Mouse (Mus musculus): Measurements from ENCODE around the gene Myrfl.

Myrfl gene

DNA sequence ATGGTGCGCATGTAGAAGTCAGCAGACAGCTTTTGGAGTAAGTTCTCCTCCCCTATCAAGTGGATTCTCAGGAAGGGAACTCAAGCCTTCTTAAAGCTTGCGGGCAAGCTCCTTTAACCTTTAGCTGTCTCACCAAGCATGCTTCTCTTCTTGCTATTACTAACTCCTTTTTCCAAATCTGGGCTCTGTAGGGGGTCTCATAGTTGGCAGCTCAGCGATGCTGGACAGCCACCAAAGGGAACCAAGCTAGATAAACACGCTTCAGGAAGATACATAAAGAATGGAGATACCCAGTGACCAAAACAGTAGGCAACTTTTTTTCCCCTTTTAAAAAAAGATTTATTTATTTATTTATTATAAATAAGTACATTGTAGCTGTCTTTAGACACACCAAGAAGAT, 136.9 kb downstream of the Myrfl start:
- DNase-seq (ENCODE audit: low read depth, low spot score): no peak

DNA sequence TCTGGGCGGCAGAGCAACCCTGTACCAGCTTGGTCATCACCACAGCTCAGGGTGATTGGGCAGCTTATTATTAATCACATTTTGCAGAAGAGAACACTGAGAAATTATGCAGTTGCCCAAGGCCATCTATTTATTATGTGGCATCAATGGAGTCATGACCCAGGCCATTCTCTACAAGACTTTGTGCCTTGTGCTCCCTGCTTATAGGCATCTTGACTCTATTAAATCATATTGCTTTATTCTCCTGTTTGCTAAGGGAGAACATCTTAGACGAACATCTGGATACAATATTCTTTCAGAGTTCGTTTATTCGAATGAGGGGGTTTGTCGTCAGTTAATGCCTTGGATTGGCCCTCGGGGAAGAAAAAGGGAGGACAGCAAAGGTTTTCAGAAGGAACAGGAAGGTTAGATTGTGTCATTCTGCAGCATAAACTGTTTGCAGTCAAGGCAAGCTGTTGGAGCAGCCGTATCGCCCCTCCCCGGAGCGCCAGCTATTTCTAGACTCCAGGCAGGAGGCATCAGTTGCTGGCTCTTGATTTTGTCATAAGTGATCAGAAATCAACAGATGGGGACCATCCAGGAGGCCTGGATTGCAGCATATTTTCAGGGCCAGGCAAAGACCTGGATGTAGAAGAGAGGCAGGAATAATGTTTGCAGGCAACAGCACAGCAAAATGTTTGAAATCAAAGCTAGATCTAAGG, 140.7 kb downstream of the Myrfl start:
- no peak for DNase-seq (ENCODE audit: low read depth, low spot score)

DNA sequence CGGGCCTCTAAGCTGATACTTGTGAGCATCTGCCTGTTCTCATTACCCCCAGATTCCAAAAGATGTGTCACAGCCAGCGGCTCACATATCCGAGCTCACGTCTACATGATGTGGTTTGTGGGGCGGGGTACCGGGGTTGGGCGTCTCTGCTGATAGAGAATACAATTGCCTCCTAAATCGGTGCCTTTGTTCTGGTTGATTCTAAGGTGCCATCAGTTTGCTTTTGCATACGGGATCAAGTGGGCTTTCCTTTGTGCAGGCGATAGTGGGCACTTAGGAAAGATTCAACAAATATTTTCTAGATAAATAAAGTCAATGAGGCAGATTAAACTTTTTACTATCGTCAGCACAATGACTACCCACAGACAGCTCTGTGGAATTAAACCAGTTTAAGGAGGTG, 141.8 kb downstream of the Myrfl start:
- DNase-seq (ENCODE audit: low read depth, low spot score): no peak

DNA sequence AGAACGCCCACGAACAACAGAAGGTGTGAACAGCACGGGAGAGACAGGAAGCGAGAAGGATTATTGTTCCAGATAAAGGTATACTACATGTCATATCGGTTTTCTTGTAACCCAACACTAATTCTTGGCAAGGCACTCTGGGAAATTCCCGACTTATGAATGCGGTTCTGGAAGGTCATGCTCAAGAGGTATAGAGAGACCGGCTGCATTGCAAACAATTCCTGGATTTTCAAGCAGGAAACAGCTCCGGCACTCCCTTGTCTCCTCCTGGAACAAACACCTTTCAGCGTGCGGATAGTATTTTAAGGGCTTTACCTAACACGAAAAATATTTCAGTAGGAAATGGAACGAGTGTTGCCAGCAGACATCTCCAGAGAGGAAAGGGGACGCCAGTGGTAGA, 145.8 kb downstream of the Myrfl start:
- no peak for DNase-seq (ENCODE audit: low read depth, low spot score)

DNA sequence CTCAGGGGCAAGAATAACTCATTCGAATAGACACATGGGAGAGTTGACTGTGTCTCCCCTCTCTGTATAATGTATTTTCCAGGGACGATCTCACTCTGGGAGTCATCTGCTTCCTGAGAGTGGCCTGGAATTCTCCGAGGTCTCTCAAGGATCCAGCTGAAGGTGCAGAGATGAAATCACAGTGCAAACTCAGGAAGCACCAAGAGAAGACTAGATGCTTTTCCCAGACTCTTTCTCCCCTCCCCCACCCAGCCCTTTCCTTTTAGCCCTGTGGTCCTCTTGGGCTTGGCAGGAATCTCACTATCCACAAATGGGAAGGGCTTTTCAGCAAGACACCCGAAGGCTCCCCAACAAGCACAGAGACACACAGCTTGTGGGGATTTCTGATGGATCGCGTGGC, 146.7 kb downstream of the Myrfl start:
- no peak for DNase-seq (ENCODE audit: low read depth, low spot score)

DNA sequence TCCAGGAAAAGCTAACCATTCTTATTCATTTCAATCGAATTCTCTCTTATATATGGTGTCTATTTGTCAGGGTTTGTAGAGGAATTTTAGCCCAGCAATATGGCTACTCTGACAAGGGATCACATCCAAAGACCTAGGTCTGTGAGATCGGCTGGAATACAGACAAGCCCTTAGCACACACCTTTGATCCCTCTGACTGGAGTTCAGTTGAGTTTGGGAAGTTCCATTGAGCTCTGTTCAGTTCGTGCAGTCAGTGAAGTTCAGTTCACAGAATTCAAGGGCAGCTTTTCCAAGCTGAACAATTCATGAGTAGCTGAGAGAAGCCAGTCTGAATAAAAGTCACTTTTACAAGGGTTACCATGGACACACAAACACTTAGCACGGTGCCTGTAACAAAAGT, 148.0 kb downstream of the Myrfl start:
- no peak for DNase-seq (ENCODE audit: low read depth, low spot score)

DNA sequence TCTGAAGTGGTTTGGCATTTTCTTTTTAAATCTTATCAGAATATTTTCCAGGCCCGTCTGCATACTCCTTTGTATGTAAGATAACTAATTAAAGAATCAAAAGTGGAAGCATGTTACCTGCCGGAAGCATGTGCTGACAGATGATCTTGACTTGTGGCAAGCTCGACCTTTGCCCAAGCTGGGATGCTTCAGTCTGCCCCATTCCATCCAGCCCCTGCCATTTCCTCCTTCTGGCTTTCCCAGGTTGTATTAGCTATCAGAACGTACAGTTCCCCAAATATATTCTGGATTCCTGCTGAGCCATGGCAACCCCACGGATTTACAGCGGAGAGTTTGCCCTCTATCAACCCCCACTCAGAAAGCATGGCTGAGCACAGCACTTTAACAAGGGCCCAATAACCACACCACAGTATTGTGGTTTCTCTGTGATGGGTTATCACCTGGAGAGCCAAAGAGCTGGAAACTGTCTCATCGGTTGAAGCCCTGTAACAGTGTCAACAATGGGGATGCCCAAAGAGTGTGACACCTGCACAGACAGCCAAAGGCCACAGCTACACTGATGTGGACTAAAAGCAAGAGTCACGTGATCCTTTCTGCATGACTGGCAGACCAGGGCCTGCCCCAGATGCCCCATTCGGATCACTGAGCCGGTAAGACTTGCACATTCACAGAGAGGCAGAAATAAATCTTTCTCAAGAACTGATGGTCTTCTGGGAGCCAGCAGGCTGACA, 150.3 kb downstream of the Myrfl start:
- DNase-seq (ENCODE audit: low read depth, low spot score): no peak

DNA sequence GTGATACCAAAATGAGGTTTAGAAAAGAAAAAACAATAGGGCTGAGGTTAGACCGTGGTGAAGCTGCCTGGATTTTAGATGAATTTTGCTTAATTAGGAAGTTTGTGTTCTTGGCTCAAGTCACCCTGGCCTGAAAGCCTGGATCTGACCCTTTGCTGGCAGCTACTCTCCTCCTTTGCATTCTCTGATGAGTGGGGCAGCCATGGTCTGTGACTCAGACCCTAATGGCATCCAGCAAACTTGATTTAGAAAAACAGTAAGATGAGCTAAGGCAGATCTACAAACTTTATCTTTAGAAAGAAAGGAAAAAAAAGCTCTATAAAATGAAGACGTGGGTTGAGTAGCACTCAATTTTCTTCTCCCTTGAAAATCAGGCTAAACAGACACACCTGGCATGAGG, 154.0 kb downstream of the Myrfl start:
- DNase-seq (ENCODE audit: low read depth, low spot score): no peak

DNA sequence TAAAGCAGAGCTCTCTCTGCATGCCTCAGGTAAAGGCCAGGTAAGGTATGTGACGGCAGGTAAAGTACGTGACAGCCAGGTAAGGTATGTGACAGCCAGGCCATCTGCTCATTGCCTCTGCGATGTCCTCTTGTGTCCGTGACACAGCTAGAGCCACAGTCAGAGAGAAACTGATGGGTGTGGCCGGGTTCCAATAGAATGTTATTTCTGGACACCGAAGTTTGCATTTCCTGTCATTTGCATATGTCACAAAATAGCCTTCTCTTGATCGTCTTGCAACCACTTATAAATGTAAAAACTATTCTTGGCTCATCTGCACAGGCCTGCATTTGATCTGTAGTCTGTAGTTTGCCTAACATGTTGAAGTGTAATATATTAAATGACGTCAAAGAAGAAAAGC, 154.5 kb downstream of the Myrfl start:
- DNase-seq (ENCODE audit: low read depth, low spot score): no peak

DNA sequence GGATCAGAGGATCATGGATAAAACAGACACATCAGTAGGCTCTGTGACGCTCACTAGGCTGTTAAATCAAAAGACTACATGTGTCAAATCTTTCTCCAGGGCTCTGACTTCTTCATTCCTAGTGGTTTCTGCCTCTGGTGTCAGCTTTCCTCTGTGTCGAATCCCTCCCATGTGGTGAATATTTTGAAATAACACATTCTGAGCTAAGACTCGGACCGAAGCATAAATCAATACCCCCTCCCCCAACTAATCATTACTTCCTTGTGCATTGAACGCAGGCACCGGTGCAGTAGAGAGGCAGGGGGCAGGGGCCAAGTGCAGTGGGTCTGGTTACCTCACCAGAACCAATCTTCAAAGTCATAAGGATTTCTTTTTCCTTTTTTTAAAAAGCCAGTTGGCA, 155.4 kb downstream of the Myrfl start:
- no peak for DNase-seq (ENCODE audit: low read depth, low spot score)

DNA sequence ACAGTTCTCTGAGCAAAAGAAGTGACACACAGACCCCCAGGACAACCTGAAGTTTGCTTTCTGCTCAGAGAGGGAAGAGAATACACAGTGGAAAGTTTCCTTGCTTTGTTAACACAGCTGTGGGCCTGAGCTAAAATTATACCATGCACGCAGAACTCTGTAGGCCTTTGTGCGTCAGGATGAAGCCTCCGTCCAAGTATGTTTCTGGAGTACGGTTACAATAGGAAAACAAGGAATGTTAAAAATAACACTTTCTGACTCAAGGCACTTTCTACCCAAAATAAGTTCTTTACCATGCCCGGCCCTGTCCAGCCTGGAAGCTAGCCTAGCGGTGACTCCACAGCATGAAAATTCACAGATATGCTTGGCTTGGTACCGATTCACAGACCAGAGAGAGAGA, 156.6 kb downstream of the Myrfl start:
- peak; percentile 67 for DNase-seq (ENCODE audit: low read depth, low spot score)

DNA sequence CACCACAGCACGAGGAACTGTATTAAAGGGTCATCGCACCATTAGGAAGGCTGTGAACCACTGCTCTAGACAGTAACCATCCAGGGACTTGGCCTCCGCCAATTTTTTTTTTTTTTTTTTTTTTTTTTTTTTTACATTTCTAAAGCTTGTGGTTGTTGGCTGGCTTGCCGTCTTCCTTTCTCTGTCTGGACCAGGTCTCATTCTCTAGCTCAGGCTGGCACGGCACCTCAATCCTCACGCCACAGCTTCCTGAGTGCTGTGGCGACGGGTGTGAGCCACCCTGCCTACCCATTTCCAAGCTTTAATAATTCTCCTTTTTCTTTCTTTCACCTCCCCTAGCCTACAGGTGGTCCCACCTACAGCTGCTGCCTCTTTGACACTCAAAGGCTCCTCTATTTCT, 158.2 kb downstream of the Myrfl start:
- DNase-seq (ENCODE audit: low read depth, low spot score): no peak

DNA sequence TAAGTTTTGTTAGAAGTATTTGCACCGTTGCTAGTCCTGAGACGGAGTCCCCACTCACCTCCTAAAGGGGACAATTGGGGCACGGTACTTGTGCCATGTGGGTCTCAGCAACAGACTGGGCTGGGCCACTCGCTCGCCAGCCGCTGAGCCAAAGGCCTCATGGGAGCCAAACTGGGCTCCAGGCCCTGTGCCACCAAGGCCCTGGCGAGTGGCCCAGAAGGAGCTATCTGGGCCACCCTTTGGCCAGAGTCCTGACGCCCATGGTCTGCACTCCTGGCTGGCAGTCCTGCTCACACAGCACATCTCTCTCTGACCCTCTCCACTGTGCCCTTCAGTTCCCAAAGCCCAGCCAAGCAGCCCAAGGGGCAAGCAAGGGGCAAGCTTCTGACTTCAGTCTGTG, 161.1 kb downstream of the Myrfl start:
- no peak for DNase-seq (ENCODE audit: low read depth, low spot score)

DNA sequence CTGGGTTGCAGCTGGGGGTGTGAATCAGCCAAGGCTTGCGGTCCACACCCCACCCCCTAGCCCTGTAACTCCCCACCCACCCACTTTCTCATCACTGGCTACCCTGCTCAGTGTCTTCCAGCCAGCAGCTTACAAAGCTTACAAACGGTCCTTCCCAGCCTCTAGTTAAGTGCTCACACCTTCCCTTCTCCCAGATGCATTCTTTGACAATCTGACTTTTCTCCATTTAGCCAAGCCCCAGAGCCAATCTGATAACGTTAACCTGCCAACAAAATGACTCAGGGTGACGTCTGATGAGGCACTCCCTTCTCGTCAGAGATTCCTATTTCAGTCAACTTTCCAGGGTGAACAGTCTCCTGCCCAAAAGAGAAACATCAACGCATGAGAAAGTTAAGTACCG, 163.1 kb downstream of the Myrfl start:
- DNase-seq (ENCODE audit: low read depth, low spot score): no peak

DNA sequence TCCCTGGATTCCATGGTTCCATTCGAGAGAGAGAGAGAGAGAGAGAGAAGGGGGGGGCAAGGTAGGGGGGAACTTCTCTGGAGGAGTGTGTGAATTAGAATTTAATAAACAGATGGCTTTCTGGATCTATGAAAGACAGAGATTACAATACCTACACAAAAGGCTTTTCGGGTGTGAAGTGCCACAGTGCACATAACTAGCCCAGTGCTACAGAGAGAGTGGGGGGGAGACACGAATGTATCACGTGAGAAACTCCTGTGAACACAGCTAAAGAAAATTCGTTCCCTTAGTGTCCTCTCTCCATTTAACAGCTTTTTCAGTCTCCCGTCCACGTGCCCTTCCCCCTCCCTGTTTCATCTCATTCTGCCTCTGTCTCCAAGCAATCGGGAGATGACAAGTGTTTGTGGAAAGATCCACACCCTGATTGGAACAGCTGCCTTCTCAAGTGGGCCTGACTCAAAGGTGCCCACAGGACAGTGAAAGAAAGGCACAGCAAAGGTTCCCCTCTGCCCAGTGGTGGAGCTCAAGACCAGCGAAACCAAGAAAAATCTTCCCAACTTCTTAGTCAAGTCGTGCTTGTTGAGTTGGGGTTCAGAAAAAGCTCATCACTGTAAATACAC, 166.6 kb downstream of the Myrfl start:
- no peak for DNase-seq (ENCODE audit: low read depth, low spot score)

DNA sequence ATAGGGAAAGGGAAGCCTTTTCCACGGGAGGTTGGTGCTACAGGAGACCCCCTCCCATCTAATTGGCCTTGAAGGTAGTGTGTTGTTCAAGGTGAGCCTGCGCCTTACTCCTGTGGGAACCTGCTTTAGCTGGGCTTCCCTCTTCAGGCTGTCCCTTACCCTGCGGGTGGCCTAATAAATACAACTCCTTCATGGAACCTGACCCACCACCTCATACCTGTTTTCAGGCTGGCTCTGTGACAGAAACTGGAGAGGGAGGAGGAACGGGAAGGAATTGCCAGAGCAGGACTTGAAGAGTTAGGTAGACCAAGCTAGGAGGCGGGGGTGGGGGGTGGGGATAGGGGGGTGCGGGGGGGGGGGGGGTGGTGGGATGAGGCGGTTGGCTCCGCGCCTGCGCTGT, 167.9 kb downstream of the Myrfl start:
- no peak for DNase-seq (ENCODE audit: low read depth, low spot score)

DNA sequence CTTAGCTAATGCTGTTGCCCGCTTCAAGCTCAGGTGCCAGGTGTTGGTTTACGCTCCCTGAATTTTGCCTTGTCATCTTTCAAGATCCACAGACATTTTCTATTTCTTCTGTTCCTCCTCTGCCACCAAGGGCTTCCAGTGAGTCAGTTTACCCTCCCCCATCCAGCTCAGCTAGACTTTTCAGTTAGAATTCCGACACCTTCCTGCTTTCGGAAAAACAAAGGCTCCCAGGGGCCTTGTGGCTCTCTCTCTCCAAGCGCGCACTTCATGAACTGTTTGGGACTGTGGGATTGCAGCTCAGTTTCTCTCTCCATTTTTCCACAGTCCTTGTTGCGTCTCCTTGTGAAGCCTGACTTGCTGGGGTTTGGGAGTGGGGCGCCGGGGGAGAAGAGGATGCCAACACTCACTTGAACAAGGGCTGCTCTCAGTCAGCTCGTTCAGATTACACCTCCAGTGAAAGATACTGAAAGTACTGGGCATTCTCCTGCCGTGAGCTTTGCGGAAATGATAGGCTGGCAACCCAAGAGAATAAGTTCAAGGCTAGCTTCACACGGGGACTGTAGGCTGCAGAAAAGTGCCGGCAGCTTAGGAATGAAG, 168.9 kb downstream of the Myrfl start:
- DNase-seq (ENCODE audit: low read depth, low spot score): no peak

Measured in telencephalon, adult 2 months (tissue).